Mouse (Mus musculus) frontal cortex, postnatal 25 days (tissue): Measurements from ENCODE around the gene Fam206a.

Experiments used
- DNase-seq, 2 experiments: peaks; one replicate each; pipeline ENCODE4 v3.0.0; 2022; ENCODE audit warnings: low spot score in 2 of 2

The Fam206a gene

GRCm38 (mm10) chr4:56844911-56845310 lies 42.8 kb downstream of the Fam206a start:
- no peak for DNase-seq

- no peak for DNase-seq
Observed at GRCm38 (mm10) chr4:56845896-56846533, 43.9 kb downstream of the Fam206a start.

GRCm38 (mm10) chr4:56847400-56847799 lies 45.3 kb downstream of the Fam206a start:
- no peak for DNase-seq

- DNase-seq: no peak
Observed at GRCm38 (mm10) chr4:56848044-56848443, 45.9 kb downstream of the Fam206a start.

- no peak for DNase-seq
Observed at GRCm38 (mm10) chr4:56850724-56851123, 48.6 kb downstream of the Fam206a start.

- DNase-seq: no peak
Observed at GRCm38 (mm10) chr4:56855935-56856334, 53.8 kb downstream of the Fam206a start.

- no peak for DNase-seq
Observed at GRCm38 (mm10) chr4:56856371-56856949, 54.3 kb downstream of the Fam206a start.

- DNase-seq: no peak
Observed at GRCm38 (mm10) chr4:56858733-56859132, 56.6 kb downstream of the Fam206a start.
